Mouse (Mus musculus) liver, embryonic 14.5 days (tissue): Measurements from ENCODE around the gene 6030458C11Rik. TPM values are rescaled to one million over a fixed set of nuclear protein-coding genes. Genes with fewer than 3 reads are reported as not detected.

Experiments
- ATAC-seq: fragments of 200-750 bp; cut with Nextera tagmentation; 2 replicates; pipeline ENCODE4 v1.8.0; 2017; ENCODE audit warnings: moderate number of reproducible peaks, mild to moderate bottlenecking, moderate library complexity; ENCODE audit not compliant: insufficient read depth
- DNase-seq, 3 experiments: peaks; one replicate each; pipeline ENCODE4 v3.0.0-alpha.2; 2012 to 2013; ENCODE audit warnings: low read depth in 3 of 3, low spot score in 3 of 3
- H3K27ac ChIP-seq: fragments of 300-500 bp; sonication (generic); 2 replicates; pipeline ENCODE4 v1.5.1; 2014; ENCODE audit warnings: moderate library complexity, mild to moderate bottlenecking, control low read depth, inconsistent platforms
- H3K27me3 ChIP-seq: fragments of 300-500 bp; sonication (generic); 2 replicates; pipeline ENCODE4 v1.6.1; 2014; ENCODE audit warnings: mild to moderate bottlenecking, low read length, moderate library complexity; ENCODE audit not compliant: control insufficient read depth, insufficient read depth
- H3K36me3 ChIP-seq: fragments of 300-500 bp; sonication (generic); replicated peaks from 2 replicates; pipeline ENCODE4 v1.6.1; 2014; ENCODE audit warnings: low read depth; ENCODE audit not compliant: control insufficient read depth, insufficient read depth
- H3K4me1 ChIP-seq, 2 experiments: fragments of 200-500 bp in 1 of 2; fragments of 300-500 bp in 1 of 2; sonication (generic) in 1 of 2; replicated peaks; 2 replicates each; pipeline ENCODE4 v1.6.1; 2012 to 2014; ENCODE audit warnings: antibody characterized with exemption in 1 of 2, inconsistent platforms in 1 of 2, low read length in 1 of 2; ENCODE audit not compliant: control insufficient read depth in 2 of 2, insufficient read depth in 2 of 2
- H3K4me2 ChIP-seq: fragments of 300-500 bp; sonication (generic); 2 replicates; pipeline ENCODE4 v1.6.1; 2014; ENCODE audit warnings: low read depth, mild to moderate bottlenecking, control low read depth, moderate library complexity
- H3K4me3 ChIP-seq, 2 experiments: fragments of 200-500 bp in 1 of 2; fragments of 300-500 bp in 1 of 2; sonication (generic) in 1 of 2; 2 replicates each; pipeline ENCODE4 v1.5.1; 2012 to 2014; ENCODE audit warnings: low read depth in 2 of 2, low read length in 2 of 2, mild to moderate bottlenecking in 2 of 2, control low read depth in 1 of 2, inconsistent platforms in 1 of 2, moderate library complexity in 1 of 2; ENCODE audit not compliant: insufficient read depth in 1 of 2
- H3K9ac ChIP-seq: fragments of 300-500 bp; sonication (generic); replicated peaks from 2 replicates; pipeline ENCODE4 v1.6.1; 2014; ENCODE audit warnings: mild to moderate bottlenecking, control low read depth, moderate library complexity
- H3K9me3 ChIP-seq: fragments of 300-500 bp; sonication (generic); 2 replicates; pipeline ENCODE4 v1.6.1; 2016; ENCODE audit warnings: low read length, mixed read lengths; ENCODE audit not compliant: control insufficient read depth
- CTCF ChIP-seq: IDR thresholded peaks from 2 replicates; pipeline ENCODE4 v1.5.1; 2016; ENCODE audit warnings: antibody characterized with exemption, low read depth, control low read depth
- EP300 ChIP-seq: IDR thresholded peaks from 2 replicates; pipeline ENCODE4 v1.6.1; 2016; ENCODE audit warnings: antibody characterized with exemption, low read depth
- WGBS: fragments of 180-500 bp; shearing (Covaris S2); extraction: QIAGEN DNeasy Blood & Tissue Kit; methylation state at CpG from one replicate; pipeline ENCODE4 v1.1.7; 2014; ENCODE audit not compliant: insufficient replicate concordance; 5-methylcytosine and 5-hydroxymethylcytosine counted together
- polyA plus RNA-seq, 2 experiments: library from polyadenylated mRNA; depleted of rRNA in 1 of 2; stranded (reverse) in 1 of 2; unstranded in 1 of 2; fragments of >200 nt; fragmentation: Nextera tagmentation in 1 of 2; extraction: Ambion mirVana in 1 of 2; gene quantifications; 2 replicates each; pipeline versions ENCODE4 v1.2.1 to v1.2.3; 2012 to 2014

Gene 6030458C11Rik
- polyA plus RNA-seq, 2 experiments, result 14.3 to 21.4 TPM

- H3K36me3 ChIP-seq, result no peaks in the 10 kb centered on the region
- ATAC-seq, result no peak
- no peaks in the 10 kb centered on the region for H3K27me3 ChIP-seq
- no peak overlapping the region for H3K4me3 ChIP-seq
- no peaks in the 10 kb centered on the region for H3K9me3 ChIP-seq
- no peak overlapping the region for H3K4me2 ChIP-seq
- H3K9ac ChIP-seq, result no peak overlapping the region
- DNase-seq, result no peak
- H3K4me1 ChIP-seq, result no peaks in the 10 kb centered on the region
- H3K27ac ChIP-seq, result no peak overlapping the region
- 56% methylated on average over 6 of the region's 6 CpGs for WGBS
- TF ChIP-seq CTCF (no peak), EP300 (no peak)
Measured at GRCm38 (mm10) chr15:12781296-12781695, 43.2 kb downstream of the 6030458C11Rik start.

- Histone ChIP-seq H3K27ac (no peak overlapping the region), H3K4me2 (no peak overlapping the region), H3K36me3 (no peaks in the 10 kb centered on the region), H3K27me3 (no peaks in the 10 kb centered on the region), H3K4me3 (no peak overlapping the region), H3K9me3 (no peaks in the 10 kb centered on the region), H3K9ac (no peak overlapping the region), H3K4me1 (no peaks in the 10 kb centered on the region)
- TF ChIP-seq EP300, result no peak
- no peak for TF ChIP-seq CTCF
- WGBS, result 50% methylated on average over 11 of the region's 11 CpGs
- no peak for DNase-seq
- no peak for ATAC-seq
Measured at GRCm38 (mm10) chr15:12774149-12774753, 50.2 kb downstream of the 6030458C11Rik start.

- Histone ChIP-seq H3K4me2 (no peak overlapping the region), H3K36me3 (no peaks in the 10 kb centered on the region), H3K9me3 (no peaks in the 10 kb centered on the region), H3K27me3 (no peaks in the 10 kb centered on the region), H3K4me1 (0 out of 4 replicates have a peak, but pooled peaks cover 0 to 2% of the 10 kb centered on the region in 2 experiments), H3K9ac (no peak overlapping the region), H3K4me3 (no peak overlapping the region), H3K27ac (no peak overlapping the region)
- ATAC-seq, result no peak
- WGBS, result 69% methylated on average over 7 of the region's 7 CpGs
- TF ChIP-seq CTCF (no peak), EP300 (no peak)
- DNase-seq, result no peak
Measured at GRCm38 (mm10) chr15:12770958-12771357, 53.5 kb downstream of the 6030458C11Rik start.

- H3K9ac ChIP-seq, result no peak overlapping the region
- no peaks in the 10 kb centered on the region for H3K27me3 ChIP-seq
- WGBS, result 18% methylated on average over 4 of the region's 4 CpGs
- no peak overlapping the region for H3K4me3 ChIP-seq
- H3K4me1 ChIP-seq, result 0 out of 4 replicates have a peak, but pooled peaks cover 0 to 2% of the 10 kb centered on the region in 2 experiments
- H3K4me2 ChIP-seq, result no peak overlapping the region
- no peak for DNase-seq
- H3K36me3 ChIP-seq, result no peaks in the 10 kb centered on the region
- TF ChIP-seq CTCF (no peak), EP300 (no peak)
- no peak overlapping the region for H3K27ac ChIP-seq
- no peaks in the 10 kb centered on the region for H3K9me3 ChIP-seq
- no peak for ATAC-seq
Measured at GRCm38 (mm10) chr15:12766848-12767247, 57.6 kb downstream of the 6030458C11Rik start.

GRCm38 (mm10) chr15:12763147-12763546 is 61.3 kb downstream of the 6030458C11Rik start:
- Histone ChIP-seq H3K27ac (no peak overlapping the region), H3K4me2 (no peak overlapping the region), H3K27me3 (no peaks in the 10 kb centered on the region), H3K9ac (no peak overlapping the region), H3K4me3 (no peak overlapping the region), H3K9me3 (no peaks in the 10 kb centered on the region), H3K4me1 (0 out of 4 replicates have a peak, but pooled peaks cover 0 to 2% of the 10 kb centered on the region in 2 experiments), H3K36me3 (no peaks in the 10 kb centered on the region)
- ATAC-seq, result no peak
- TF ChIP-seq EP300 (no peak), CTCF (no peak)
- DNase-seq, result no peak
- 62% methylated on average over 10 of the region's 10 CpGs for WGBS
